Mouse (Mus musculus) MEL (cell line): Measurements from ENCODE around the gene Igsf8. TPM values are rescaled to one million over a fixed set of nuclear protein-coding genes. Genes with fewer than 3 reads are reported as not detected.

Experiments used
- DNase-seq: peaks from one replicate; pipeline ENCODE4 v3.0.0; 2011; ENCODE audit warnings: low read depth, low spot score
- H3K27ac ChIP-seq: 2 replicates; pipeline ENCODE4 v1.5.1; 2012; ENCODE audit warnings: low read depth, mild to moderate bottlenecking, control low read depth, low read length, moderate library complexity; ENCODE audit not compliant: control insufficient read depth
- H3K27me3 ChIP-seq, 2 experiments: fragments of 150-350 bp in 1 of 2; sonication (generic) in 1 of 2; 2 replicates each; pipeline ENCODE4 v1.6.1; 2012; ENCODE audit warnings: low read length in 2 of 2, mild to moderate bottlenecking in 2 of 2, improper control_type of control experiment in 1 of 2, moderate library complexity in 1 of 2; ENCODE audit not compliant: insufficient read depth in 2 of 2, control insufficient read depth in 1 of 2
- H3K36me3 ChIP-seq, 2 experiments: 2 replicates each; pipeline ENCODE4 v1.6.1; 2012 to 2014; ENCODE audit warnings: low read length in 2 of 2, improper control_type of control experiment in 1 of 2, inconsistent platforms in 1 of 2, mild to moderate bottlenecking in 1 of 2; ENCODE audit not compliant: insufficient read depth in 2 of 2, control insufficient read depth in 1 of 2
- H3K4me1 ChIP-seq, 2 experiments: fragments of 150-350 bp in 1 of 2; sonication (generic) in 1 of 2; 2 replicates each; pipeline ENCODE4 v1.6.1; 2012; ENCODE audit warnings: low read length in 2 of 2, improper control_type of control experiment in 1 of 2, mild to moderate bottlenecking in 1 of 2; ENCODE audit not compliant: insufficient read depth in 2 of 2, control insufficient read depth in 1 of 2
- H3K4me3 ChIP-seq, 2 experiments: fragments of 150-350 bp in 1 of 2; sonication (generic) in 1 of 2; 2 replicates each; pipeline ENCODE4 v1.5.1; 2012; ENCODE audit warnings: low read depth in 2 of 2, low read length in 2 of 2, mild to moderate bottlenecking in 2 of 2, moderate library complexity in 2 of 2, control low read depth in 1 of 2, improper control_type of control experiment in 1 of 2; ENCODE audit not compliant: control insufficient read depth in 1 of 2, insufficient read depth in 1 of 2
- H3K79me2 ChIP-seq: 2 replicates; pipeline ENCODE4 v1.6.1; 2012; ENCODE audit warnings: mild to moderate bottlenecking, low read length, moderate library complexity; ENCODE audit not compliant: control insufficient read depth, poor library complexity, insufficient read depth
- H3K9ac ChIP-seq: 2 replicates; pipeline ENCODE4 v1.6.1; 2012; ENCODE audit warnings: low read depth, mild to moderate bottlenecking, control low read depth, low read length, moderate library complexity; ENCODE audit not compliant: control insufficient read depth, poor library complexity, severe bottlenecking
- H3K9me3 ChIP-seq: fragments of 150-350 bp; sonication (generic); replicated peaks from 2 replicates; pipeline ENCODE4 v1.6.1; 2012; ENCODE audit warnings: mild to moderate bottlenecking, low read length, improper control_type of control experiment, moderate library complexity; ENCODE audit not compliant: insufficient read depth
- BHLHE40 ChIP-seq: IDR thresholded peaks from 2 replicates; pipeline ENCODE4 v1.6.1; 2012; ENCODE audit warnings: low read depth, mild to moderate bottlenecking, inconsistent platforms, low read length, improper control_type of control experiment, borderline replicate concordance
- CHD1 ChIP-seq: IDR thresholded peaks from 2 replicates; pipeline ENCODE4 v1.6.1; 2012; ENCODE audit warnings: low read depth, mild to moderate bottlenecking, inconsistent platforms, low read length, improper control_type of control experiment
- CHD2 ChIP-seq: IDR thresholded peaks from 2 replicates; pipeline ENCODE4 v1.6.1; 2011; ENCODE audit warnings: low read length, improper control_type of control experiment
- EP300 ChIP-seq, 2 experiments: IDR thresholded peaks; 2 replicates each; pipeline ENCODE4 v1.6.1; 2011; ENCODE audit warnings: improper control_type of control experiment in 2 of 2, low read length in 2 of 2, low read depth in 1 of 2, mild to moderate bottlenecking in 1 of 2
- ETS1 ChIP-seq: IDR thresholded peaks from 2 replicates; pipeline ENCODE4 v1.6.1; 2012; ENCODE audit warnings: low read depth, mild to moderate bottlenecking, inconsistent platforms, low read length, improper control_type of control experiment, moderate library complexity
- GABPA ChIP-seq: IDR thresholded peaks from 2 replicates; pipeline ENCODE4 v1.6.1; 2012; ENCODE audit warnings: low read depth, mild to moderate bottlenecking, inconsistent platforms, low read length, improper control_type of control experiment, moderate library complexity
- GATA1 ChIP-seq: IDR thresholded peaks from 2 replicates; pipeline ENCODE4 v1.6.1; 2011; ENCODE audit warnings: low read depth, low read length, improper control_type of control experiment
- JUND ChIP-seq: IDR thresholded peaks from 2 replicates; pipeline ENCODE4 v1.6.1; 2011; ENCODE audit warnings: low read depth, mild to moderate bottlenecking, improper control_type of control experiment, low read length
- KAT2A ChIP-seq: conservative IDR thresholded peaks from 2 replicates; pipeline ENCODE4 v1.6.1; 2012; ENCODE audit warnings: low read depth, low read length, improper control_type of control experiment, inconsistent platforms
- MAX ChIP-seq: IDR thresholded peaks from 2 replicates; pipeline ENCODE4 v1.6.1; 2011; ENCODE audit warnings: low read length, improper control_type of control experiment
- MAZ ChIP-seq: IDR thresholded peaks from 2 replicates; pipeline ENCODE4 v1.6.1; 2012; ENCODE audit warnings: low read depth, mild to moderate bottlenecking, inconsistent platforms, low read length, improper control_type of control experiment
- MXI1 ChIP-seq: IDR thresholded peaks from 2 replicates; pipeline ENCODE4 v1.6.1; 2011; ENCODE audit warnings: mild to moderate bottlenecking, low read depth, low read length, improper control_type of control experiment
- MYB ChIP-seq: IDR thresholded peaks from 2 replicates; pipeline ENCODE4 v1.6.1; 2011; ENCODE audit warnings: mild to moderate bottlenecking, low read depth, low read length, improper control_type of control experiment
- NELFE ChIP-seq: IDR thresholded peaks from 2 replicates; pipeline ENCODE4 v1.6.1; 2011; ENCODE audit warnings: low read depth, low read length, improper control_type of control experiment
- NRF1 ChIP-seq: IDR thresholded peaks from 2 replicates; pipeline ENCODE4 v1.6.1; 2014; ENCODE audit warnings: low read depth, mild to moderate bottlenecking, inconsistent platforms, low read length, improper control_type of control experiment, moderate library complexity; ENCODE audit not compliant: poor library complexity, insufficient read depth, severe bottlenecking
- RAD21 ChIP-seq: IDR thresholded peaks from 2 replicates; pipeline ENCODE4 v1.6.1; 2011; ENCODE audit warnings: mild to moderate bottlenecking, low read depth, low read length, improper control_type of control experiment
- USF2 ChIP-seq, 2 experiments: IDR thresholded peaks; 2 replicates each; pipeline ENCODE4 v1.6.1; 2011 to 2012; ENCODE audit warnings: improper control_type of control experiment in 2 of 2, low read length in 2 of 2, borderline replicate concordance in 1 of 2, inconsistent platforms in 1 of 2, low read depth in 1 of 2, mild to moderate bottlenecking in 1 of 2; ENCODE audit not compliant: insufficient read depth in 1 of 2
- ZKSCAN1 ChIP-seq: IDR thresholded peaks from 2 replicates; pipeline ENCODE4 v1.6.1; 2012; ENCODE audit warnings: low read depth, mild to moderate bottlenecking, inconsistent platforms, low read length, improper control_type of control experiment, moderate library complexity
- ZNF384 ChIP-seq: IDR thresholded peaks from 2 replicates; pipeline ENCODE4 v1.6.1; 2012; ENCODE audit warnings: low read depth, mild to moderate bottlenecking, inconsistent platforms, low read length, improper control_type of control experiment
- polyA plus RNA-seq, 2 experiments: library from polyadenylated mRNA; stranded (reverse) in 1 of 2; unstranded in 1 of 2; fragments of >175 nt in 1 of 2; fragments of >200 nt in 1 of 2; gene quantifications; 2 replicates each; pipeline versions ENCODE4 v1.2.1 to v1.2.4; 2012; ENCODE audit warnings: low replicate concordance in 2 of 2, low read depth in 1 of 2; ENCODE audit not compliant: insufficient read length in 2 of 2, insufficient read depth in 1 of 2, missing spikeins in 1 of 2
- total RNA-seq: library from RNA; depleted of rRNA; stranded (reverse); fragments of 300-350 nt; gene quantifications from 2 replicates; pipeline ENCODE4 v1.2.3, GENCODE M21; 2012

Gene Igsf8
- total and polyA plus RNA-seq, 3 experiments = 88.0 to 97.2 TPM; not detected in 1

DNA sequence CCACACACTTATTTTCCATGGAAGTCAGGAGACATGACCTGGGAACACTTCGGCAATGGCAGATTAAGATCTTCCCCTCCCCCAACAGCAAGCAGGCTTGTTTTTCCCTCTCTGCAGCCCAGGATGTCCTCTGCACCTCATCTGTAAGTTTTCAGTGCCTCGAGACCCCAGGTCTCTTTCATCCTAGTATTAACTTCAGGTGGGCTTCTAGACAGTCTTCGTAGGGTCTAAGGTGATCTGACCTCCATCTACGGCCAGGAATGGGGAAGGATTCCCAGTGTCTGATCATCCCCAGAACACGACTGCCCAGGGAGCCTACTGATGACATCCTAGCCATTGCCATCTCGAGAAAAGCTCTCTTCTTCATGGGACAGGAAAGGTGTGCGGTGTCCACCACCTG is 67.0 kb downstream of the Igsf8 start:
- Histone ChIP-seq H3K4me3 (no peak overlapping the region), H3K27ac (no peak overlapping the region), H3K9ac (no peak overlapping the region), H3K9me3 (no peaks in the 10 kb centered on the region), H3K79me2 (no peaks in the 10 kb centered on the region), H3K36me3 (no peaks in the 10 kb centered on the region), H3K27me3 (peaks cover 0 to 9% of the 10 kb centered on the region in 2 experiments; a peak in 3 of 4 replicates), H3K4me1 (no peaks in the 10 kb centered on the region)
- DNase-seq = no peak
- TF ChIP-seq ZKSCAN1 = no peak
- no peak for TF ChIP-seq CHD1
- TF ChIP-seq GATA1 = no peak
- TF ChIP-seq MYB = no peak
- TF ChIP-seq USF2 (IDR thresholded peaks at IDR 0.05; ENCODE audit: borderline replicate concordance in 1 of 2, insufficient read depth in 1 of 2, low read depth in 1 of 2, low read length in 2 of 2) = no peak
- TF ChIP-seq EP300 (IDR thresholded peaks at IDR 0.05; ENCODE audit: low read depth in 1 of 2, low read length in 2 of 2) = no peak
- no peak for TF ChIP-seq BHLHE40
- no peak for TF ChIP-seq KAT2A
- no peak for TF ChIP-seq RAD21
- TF ChIP-seq ZNF384 = no peak
- TF ChIP-seq MAZ = no peak
- TF ChIP-seq NELFE = no peak

DNA sequence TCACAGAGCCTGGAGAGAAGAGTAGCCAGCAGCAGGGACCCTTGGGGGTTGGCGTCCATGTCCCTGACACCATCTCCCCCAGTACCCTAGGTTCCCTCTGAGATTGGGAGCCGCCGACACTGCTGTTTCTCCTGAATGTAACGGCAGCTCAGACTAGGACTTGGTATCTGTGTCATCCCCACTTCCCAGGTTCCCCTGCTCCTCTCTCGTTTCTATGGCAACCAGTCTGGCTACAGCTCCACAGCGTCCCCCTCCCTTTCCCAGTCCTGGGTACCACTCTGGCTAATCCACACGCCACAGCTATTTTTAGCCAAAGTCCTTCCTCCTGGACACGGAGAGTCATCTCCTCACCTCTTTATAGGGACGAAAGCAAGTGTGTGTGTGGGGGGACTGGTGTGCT is 67.7 kb downstream of the Igsf8 start, which contains the start of gene Kcnj9:
Gene Kcnj9 (minus strand): TSS at position 188 of the 400 bp plus-strand sequence.
- Histone ChIP-seq H3K79me2 (no peaks in the 10 kb centered on the region), H3K4me3 (no peak within 1 kb of the TSS), H3K9me3 (no peaks in the 10 kb centered on the region), H3K36me3 (no peaks in the 10 kb centered on the region), H3K27me3 (peaks cover 0 to 12% of the 10 kb centered on the region in 2 experiments), H3K9ac (no peak within 1 kb of the TSS), H3K4me1 (no peaks in the 10 kb centered on the region), H3K27ac (no peak within 1 kb of the TSS)
- DNase-seq = no peak
- no peak for TF ChIP-seq ETS1
- no peak for TF ChIP-seq MXI1
- TF ChIP-seq GABPA = no peak
- no peak for TF ChIP-seq JUND
- no peak for TF ChIP-seq GATA1
- no peak for TF ChIP-seq MAX
- TF ChIP-seq CHD2 = no peak
- no peak for TF ChIP-seq NRF1
